Mouse (Mus musculus) spleen, postnatal 4 days (tissue): ENCODE measurements around the gene Gtf3c4.

ENCODE experiments used
- DNase-seq, 2 experiments: peaks; one replicate each; pipeline ENCODE4 v3.0.0; 2022; ENCODE audit warnings: low spot score in 2 of 2

Gene Gtf3c4

DNA sequence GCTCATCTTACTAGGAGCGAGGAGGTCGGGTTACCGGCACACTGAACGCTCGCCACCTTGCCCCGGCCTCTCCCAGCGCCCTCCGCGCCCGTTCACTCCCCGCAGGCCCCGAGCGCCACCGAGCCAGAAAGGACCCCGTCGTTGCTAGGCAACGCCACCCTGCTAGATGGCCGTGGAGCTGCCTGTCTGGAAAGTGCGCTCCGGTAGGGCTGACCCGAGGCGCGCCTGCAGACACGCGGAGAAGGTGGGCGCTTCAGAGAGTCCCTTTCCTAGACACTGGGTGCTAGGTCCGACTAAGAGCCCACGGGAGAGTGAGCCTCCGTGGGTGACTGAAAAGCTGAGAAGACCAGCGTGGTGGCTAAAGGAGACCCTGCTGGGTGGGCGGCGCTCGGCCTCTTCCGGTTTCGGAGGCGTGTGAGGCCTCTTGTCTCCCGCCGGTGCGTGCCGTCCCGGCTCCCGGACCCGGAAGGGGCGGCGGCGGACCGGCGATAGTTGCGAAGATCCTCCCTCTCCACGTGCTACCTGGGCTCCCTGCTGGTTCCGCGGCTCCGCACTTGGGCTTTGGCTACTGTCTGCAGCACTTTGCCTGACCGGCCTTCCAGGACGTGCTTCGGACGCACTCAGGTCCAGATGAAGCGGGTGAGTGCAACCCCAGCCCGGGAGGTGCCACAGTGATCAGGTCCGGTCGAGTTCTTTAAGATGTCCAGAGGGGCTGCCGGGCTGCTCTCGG is at the start of gene Gtf3c4, which contains the start of gene Ddx31:
Gene Gtf3c4 (minus strand): TSS at position 139 of the 730 bp plus-strand sequence.
Gene Ddx31 (plus strand): TSS at position 185 of the 730 bp plus-strand sequence.
- peak; percentile 93 to 98 for DNase-seq

DNA sequence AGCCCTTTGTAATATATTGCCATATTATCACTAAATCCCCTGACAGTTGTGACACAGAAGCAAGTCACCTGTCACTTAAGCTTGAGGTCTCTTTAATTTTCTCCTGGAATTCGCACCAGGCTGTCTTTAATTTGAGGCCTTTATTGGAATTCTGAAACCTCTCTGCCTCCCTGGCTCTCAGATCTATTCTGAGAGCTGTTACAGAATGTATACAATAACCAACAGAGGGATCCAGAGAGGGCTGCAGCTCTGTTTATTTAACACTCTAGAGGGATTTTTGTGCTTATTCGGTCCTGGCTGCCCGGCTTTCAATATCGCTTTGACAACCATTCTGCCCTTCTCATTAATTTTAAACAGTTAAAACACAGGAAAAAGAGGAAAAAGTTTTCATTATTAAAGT is 44.8 kb upstream of the Gtf3c4 start:
- DNase-seq = no peak

DNA sequence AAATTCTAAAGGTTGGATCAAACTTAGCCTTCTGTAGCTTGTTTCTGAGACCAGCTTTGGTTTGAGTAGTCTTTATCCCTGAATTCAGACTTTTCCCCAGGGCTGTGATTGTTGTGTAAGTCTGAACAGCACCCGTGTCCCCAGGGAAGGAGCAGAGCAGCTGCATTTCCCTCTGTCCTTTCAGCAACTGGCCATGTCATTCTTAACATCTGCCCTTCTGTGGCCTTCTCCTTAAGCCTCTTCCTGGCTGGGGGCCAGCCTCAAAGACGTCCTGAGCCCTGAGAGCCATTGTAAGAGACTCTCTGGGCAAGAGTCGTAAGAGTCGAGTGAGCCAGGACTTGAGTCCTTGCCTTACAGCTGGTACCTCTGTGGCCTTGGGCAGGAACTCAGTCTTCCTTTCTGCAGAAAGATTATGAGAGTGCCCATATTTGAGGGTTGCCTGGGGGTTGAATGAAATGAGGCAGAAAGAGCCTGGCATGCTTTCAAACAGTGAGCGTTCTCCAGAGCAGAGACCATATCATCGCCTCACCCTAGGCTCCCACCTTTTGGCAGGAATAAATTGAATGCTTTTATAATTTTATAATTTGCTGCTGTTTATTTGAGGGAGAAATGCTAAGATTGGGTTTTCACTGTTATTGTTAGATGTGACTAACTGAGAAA is 42.8 kb upstream of the Gtf3c4 start:
- DNase-seq = no peak

DNA sequence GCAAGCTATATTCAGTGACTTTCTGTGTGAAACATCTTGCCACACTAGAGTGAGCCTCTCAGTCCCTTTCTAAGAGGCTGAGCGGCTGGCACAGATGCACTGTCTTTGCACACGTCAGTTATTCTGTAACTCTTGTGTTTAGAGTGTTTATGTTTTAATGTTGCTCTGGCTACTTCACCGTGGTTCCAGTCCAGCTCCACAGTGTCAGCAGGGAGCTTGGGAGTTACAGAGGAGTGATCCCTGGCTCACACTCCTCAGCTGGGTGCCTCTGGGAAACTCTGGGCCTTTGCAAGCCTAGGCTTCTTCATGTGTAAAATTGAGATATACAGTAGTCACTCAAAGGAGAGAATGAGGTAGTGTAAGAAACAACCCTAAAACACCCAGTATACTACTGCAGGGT is 41.9 kb upstream of the Gtf3c4 start:
- DNase-seq = no peak

DNA sequence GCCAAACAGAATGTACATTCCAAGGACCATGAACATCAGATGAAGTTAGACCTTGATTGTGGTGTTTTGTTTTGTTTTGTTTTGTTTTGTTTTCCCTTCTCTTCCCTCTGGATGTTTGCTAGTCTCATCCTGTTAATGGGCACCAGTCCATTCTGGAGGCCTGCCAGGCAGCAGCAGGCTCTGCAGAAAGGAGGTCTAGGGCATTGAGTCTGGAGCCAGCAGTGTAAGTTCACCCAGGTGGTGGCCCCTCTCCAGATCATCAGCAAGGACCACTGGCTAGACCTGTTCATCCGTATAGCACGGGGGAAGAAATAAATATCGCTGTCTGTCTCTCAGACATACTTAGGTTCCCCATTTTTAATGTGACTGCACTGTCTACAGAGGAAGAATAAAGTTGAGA is 41.1 kb upstream of the Gtf3c4 start:
- DNase-seq = no peak

DNA sequence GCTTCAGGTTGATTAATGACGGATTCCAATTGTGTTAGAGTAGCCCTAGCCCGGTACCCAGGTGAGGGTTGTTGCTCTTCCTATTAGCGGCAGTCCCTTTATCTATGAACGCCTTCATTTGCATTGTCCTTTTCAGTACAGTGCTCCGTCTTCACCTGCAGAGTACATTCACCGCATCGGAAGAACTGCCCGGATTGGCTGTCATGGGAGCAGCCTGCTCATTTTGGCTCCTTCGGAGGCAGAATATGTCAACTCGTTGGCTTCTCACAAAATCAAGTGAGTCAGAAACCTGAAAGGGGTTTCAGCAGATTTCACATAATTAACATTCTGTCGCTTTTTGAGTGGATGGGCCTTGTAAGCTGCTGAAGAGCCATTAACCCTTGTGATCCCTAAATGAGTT is 35.4 kb upstream of the Gtf3c4 start:
- no peak for DNase-seq

DNA sequence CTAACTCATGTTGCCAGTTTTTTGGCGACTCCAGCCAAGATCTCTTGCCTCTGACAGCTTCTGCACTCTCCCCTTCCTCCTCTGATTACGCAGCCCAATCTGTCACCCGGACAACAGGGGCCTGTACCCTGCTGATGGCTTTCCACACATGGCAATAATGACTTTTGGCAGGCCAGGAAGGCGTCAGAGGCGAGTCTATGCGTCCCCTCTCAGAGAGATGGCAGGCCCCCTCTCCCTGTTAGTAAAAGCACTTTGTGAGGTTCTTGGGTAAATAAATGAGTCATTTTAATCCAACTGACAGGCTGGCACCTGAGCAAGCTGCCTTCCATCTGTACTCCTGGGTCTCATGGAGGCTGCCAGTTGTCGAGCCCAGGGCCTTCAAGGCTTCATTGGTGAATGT is 27.3 kb upstream of the Gtf3c4 start:
- no peak for DNase-seq

DNA sequence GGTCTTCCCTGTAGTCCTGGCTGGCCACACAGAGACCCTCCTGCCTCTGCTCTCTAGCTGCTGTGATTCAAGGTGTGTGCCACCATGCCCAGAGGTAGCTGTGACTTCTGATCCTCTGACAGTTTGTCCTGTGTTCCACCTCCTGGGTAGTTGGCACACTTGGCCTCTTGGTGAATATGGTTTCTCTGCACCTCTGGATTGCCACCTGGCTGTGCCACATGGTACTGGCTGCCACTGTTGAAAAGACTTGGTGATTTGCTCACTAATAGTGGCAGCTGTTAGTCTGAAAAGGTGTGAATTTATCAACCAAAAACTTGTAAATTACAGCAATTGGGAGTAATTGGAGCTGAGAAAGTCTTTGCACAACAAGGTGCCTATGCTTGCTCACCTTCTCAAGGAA is 23.7 kb upstream of the Gtf3c4 start:
- DNase-seq = no peak

DNA sequence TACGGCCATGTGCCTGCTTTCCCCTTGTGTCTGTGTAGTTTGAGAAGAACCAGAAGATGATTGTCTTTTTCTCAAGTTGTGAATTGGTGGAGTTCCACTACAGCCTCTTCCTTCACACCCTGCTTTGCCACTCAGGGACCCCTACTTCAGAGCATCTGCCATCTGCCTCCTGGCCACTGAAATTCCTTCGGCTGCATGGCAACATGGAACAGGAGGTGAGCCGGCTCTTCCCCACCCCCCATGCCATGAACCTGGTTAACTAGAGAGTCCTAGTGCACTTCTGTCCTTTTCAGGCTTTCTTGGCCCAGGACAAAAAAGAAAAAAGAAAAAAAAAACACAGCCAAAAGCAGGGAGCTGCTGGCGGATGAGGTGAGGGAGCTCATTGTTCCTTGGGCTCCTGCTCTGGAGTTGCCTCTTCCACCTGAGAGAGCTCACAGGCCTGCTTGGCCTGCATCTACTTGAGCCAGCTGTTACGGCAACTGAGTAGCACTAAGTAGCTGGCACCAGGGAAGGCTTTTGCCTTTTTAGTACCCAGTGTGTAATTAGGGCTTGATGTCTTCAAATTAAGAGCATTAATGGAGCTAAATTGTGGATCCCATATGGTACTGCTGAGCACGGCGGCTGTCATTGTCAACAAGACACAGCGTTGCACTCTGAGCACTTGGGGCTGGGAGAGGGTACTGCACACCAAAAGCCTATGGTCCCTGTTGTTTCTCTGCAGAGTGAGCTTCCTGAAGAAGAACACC is 20.7 kb upstream of the Gtf3c4 start:
- no peak for DNase-seq

DNA sequence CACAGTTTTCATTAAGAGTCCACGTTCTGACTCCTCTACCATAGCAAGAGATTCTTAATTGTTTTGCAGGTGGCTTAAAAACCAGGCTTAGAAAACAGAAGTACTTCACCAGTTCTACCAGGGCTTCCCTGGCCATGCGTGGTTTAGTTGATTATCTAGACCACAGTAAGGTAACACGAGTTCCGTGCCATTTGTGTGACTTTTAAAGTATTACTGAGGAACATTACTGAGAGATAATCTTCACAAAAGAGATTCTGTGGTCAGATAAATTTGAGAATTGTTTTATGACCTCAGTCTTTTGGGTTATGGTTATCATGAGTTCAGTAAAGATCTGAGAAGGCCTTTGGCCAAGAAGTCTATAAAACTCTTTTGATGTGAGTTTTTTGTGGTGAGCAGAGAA is 19.1 kb upstream of the Gtf3c4 start:
- DNase-seq = no peak

DNA sequence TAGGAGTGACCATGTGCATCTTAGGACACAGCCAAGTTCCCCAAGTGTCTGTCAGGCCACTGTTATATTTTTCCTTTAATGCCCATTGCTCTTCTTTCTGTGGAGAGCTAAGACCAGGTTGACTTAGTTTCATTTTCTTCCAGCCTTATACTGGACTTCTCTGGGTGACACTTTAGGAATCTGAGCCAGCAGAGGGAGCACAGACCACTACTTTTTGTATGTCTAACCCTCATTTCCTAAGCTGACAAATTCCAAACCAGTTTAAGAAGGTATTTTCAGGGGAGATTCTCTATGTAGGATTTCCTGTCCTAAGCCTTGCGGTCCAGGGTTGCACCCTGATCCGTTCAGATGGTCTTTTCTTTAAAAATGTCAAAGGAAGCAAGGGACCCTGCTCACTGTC is 15.6 kb upstream of the Gtf3c4 start:
- no peak for DNase-seq

DNA sequence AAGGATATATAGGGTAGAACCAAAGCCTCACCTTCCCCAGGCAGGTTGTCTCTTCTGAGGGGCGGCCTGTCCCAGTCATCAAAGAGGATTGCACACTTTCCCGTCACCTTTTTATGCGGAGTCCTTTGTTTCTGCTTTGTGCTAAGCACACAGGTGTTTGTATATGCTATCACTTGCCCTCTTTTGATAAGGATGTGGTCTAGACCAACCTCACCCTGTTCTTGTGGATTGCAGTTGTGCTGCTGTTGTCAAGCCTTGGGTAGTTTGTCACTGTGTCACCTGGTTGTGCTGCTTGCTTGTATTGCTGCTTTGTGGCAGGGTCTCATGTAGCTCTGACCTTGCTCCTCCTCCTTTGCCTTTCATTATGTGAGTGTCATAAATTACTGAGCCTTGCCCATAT is 12.4 kb upstream of the Gtf3c4 start:
- DNase-seq = no peak

DNA sequence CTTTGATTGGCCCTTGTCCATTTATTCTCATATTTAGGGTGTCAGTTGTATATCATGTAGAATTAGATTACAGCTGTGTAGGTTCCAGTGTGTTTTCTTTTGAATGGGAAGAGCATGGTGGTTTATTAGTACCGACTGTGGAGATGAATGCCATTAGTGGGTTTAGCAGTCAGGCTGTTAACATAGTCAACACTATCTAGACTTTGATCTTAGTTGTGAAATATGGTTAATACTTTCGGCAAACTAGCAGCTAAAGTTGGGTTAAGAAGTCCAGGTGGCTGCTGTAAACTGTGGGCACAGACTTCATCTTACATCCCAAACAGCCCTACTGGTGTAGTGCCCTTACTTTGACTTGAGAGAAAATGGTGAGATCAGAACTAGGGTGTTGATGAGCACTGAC is 8.7 kb upstream of the Gtf3c4 start:
- DNase-seq = no peak

DNA sequence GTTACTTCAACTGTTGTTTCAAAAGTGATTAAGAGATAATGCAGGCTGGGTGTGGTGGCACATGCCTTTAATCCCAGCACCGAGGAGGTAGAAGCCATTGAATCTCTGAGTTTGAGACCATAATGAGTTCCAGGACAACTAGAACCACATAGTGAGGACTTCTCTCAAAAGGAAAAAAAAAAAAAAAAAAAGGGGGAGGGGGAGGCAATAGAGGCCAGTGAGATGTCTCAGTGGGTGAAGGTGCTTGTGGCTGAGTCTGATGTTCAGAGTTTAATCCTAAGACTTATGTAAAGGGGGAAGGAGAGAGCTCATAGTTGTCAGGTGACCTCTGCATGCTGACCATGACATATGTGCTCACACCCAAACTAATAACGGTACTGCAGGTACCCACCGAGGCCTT is 1.9 kb upstream of the Gtf3c4 start:
- DNase-seq = no peak

DNA sequence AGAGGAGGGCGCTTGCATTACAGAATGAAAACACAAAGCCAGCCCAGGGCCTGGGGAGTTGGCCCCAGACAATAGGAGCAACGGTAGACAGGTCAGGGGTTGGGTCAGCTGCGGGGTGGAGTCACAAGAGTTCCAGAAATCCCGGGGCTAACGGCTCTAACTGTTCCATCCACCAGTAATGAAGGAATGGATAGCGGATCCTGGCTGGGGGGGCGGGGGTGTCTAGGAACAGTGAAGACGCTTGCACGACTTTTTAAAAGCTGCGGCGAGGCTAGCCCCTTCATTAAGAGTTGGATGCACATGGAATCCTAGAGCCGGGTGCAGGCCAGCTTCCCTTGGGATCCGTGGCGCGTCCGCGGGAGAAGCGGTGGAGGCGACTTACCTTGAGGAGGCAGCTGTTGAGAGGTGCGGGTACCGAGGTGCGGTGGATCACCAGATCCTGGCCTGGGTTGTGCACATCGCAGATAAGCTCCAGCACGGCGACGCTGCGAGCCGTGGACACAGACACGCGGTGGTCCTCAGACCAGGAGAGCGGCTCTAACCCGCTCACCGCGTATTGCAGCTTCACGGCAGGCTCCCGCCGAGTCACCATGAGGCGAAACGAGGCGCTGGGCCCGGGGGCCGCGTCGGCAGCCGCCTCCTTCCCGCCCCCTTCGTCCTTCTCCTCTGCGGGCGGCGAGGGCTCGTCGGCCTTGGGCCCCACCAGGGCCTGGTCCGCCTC is 499 bp downstream of the Gtf3c4 start:
- peak in 1 of 2 experiments; percentile 42 for DNase-seq

DNA sequence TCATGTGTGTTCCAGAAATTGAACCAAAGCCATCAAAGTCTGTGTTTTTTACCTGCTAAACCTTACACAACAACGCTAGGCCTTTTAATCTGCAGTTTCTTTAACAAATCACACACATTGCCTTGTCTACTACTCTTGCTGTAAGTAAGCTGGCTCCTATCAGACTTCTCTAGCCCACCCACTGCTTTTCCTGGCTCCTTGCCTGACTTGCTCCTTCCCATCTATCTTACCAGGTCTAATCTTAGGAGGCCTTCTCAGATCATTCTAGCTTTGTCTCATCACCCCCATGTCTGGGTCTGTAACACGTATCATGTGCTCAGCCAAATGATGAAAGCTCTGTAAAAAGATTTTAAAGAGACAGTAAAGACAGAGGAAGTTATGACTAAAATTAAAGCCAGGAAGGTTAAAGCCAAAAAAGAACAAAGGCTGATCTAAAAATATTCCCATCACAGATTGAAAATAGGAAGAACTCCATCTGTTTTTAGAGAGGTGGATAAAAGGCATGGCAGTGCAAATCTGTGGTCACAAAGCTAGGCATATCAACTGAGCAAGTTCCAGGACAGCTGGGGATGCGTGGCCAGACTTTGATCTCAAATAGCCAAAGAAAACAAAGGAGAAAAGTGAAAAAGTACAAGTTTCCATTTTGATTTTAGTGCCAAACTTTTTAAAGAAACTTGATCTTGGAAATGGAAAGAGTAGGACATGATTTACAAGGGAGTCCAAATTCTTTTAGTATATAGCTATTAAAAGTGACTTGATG is 3.8 kb downstream of the Gtf3c4 start:
- no peak for DNase-seq

DNA sequence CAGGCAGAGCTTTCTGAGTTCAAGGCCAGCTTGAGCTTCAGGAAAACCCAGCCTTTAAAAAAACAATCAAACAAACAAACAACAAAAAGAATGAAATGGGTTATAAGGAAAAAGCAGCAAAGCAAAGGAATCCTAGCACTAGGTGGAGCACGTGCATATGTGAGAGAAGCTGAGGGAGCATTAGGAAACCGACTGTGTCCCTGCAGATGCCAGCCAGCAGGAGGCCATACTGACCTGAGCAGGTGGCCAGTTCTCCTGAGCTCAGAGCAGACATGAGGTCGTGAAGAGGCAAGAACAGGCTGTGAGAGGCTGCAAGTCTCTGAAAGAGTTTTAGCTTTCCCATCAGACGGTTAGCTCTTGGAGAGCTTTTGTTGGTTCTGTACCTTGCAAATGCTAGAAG is 10.9 kb downstream of the Gtf3c4 start:
- DNase-seq = no peak

DNA sequence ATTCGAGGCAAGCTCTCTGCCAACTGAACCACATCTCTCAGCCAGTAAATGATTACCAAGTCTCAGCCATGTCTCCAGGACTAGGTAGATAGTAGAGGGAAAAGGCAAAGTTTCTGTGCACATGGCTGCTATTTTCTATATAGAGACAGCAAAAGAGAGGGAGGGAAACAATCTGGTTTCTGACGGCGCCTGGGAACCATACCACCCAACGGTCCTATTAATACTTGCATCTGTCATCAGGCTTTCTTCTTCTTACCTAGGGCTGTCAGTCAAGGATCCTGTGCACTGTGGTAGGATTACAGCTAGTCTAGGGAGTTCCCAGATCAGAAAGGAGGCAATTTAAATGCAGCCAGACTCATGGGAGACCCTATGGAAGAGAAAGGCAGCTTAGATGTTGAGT is 21.3 kb downstream of the Gtf3c4 start:
- no peak for DNase-seq

DNA sequence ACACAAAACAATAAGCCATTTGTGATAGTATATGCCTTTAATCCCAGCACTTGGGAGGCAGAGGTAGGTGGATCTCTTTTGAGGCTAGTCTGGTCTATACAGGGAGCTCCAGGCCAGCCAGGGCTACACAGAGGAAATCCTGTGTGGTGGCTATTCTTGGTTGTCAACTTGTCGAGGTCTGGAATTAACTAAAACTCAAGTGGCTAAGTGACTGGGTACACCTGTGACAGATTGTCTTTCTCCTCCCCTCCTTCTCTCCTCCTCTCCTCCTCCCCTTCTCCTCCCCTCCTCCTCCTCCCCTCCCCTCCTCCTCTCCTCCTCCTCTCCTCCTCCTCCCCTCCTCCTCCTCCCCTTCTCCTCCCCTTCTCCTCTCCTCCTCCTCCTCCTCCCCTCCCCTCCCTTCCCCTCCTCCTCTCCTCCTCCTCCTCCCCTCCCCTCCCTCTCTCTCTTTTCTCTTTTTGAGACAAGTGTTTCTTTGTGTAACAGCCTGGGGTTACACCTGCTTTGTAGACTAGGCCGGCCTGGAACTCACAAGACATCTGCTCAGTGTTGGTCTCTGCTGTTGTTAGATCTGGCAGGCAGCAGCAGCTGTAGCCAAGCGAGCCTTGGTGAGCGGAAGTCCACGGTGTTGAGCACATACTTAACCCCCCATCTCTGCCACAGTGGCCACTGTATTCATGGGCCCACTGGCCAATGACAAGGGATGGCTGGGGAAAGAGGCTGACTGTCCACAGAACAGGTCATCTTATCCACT is 29.7 kb downstream of the Gtf3c4 start:
- no peak for DNase-seq

DNA sequence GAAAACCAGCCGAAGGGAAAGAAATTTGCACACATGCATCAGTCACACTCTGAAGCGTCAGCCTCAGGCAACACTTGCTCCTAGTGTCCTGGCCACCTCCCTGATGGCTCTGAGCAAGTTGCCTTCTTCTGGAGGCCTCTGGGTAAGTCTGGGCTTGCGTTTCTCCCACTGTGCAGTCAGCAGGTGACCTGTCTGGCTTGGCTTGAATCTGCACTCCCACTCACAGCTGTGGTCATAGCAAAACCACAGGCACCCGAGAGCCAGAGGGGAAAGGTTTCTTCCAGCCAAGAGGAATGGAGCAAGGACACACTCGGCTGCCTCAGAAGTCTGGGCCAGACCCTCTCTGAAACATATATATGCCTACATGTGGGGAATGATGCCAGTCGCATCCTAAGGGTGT is 31.3 kb downstream of the Gtf3c4 start:
- DNase-seq = no peak

DNA sequence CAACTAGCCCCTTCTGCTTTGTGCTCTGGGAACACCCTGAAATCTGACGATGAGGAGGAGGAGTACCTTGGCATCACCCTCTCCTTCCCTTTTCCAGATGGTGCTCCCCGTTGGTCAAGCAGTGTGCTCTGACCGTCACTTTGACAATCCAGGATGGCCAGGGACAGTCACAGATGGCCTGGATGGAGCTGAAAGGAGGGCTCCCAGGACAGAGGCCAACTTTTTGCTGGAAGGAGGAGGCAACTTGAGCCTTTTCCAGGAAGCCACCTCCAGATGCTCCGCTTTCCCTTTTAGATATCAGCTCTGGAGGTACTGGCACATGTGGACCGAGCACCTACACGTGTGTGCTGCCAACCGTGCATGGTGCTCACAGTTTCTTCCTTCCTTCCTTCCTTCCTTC is 36.8 kb downstream of the Gtf3c4 start:
- no peak for DNase-seq
